Mouse (Mus musculus) cerebellum, postnatal 36 days (tissue): ENCODE data around the gene Angptl3.

Experiments
- DNase-seq, 2 experiments: peaks; one replicate each; pipeline ENCODE4 v3.0.0; 2021 to 2022; ENCODE audit warnings: mixed read lengths in 2 of 2

Gene Angptl3

DNA sequence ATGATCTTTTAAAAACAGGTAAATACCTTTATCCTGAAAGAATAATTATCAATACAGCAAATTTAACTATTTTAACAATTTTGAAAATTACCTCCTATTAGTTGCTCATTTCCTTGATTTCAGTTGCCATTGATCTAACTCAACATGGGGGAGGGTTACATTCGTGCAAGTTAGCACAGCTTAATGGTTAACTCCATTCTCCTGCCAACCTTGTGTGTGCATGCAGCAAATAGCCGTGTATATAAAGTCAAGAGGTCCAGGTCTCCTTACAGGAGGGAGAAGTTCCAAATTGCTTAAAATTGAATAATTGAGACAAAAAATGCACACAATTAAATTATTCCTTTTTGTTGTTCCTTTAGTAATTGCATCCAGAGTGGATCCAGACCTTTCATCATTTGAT is at the start of gene Angptl3:
Gene Angptl3, plus strand, starts transcription at position 269 of the 400 bp plus-strand sequence.
- no peak for DNase-seq

DNA sequence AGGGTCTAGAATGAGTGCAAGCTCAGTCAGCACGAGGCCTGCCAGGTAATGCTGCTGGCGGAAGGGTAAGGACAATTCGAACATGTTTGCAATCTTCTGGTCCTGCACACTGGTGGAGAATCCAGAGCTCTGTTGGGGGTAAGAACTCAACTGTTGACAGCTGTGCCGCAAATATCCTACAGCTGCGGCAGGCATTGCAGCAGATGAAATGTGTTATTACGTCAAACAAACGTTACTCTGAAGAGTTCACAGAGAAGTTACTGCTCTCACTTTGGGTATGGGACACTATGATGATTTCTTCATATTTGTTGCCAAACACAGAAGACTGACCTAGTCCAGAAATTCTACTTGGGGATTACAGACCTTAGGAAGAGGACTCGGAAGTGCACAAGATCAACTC is 46.1 kb upstream of the Angptl3 start:
- DNase-seq: no peak

DNA sequence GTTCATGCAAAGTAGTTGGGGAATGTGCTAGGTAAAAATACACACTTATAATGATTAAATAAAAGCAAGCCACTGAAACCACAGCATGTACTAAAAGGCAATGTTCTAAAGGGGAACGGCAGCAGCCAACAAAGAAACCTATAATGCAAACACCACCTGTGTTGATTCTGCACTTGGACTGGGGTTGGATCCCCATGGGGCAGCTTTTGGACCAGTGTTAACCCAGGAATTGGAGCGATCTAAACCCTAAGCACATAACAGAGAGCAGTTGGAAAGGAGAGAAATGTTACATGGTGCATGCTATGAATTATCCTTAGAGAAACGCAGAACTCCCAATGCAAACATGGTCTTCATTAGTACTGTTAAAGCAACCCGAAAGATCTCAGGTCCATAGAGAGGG is 37.3 kb upstream of the Angptl3 start:
- DNase-seq: no peak

DNA sequence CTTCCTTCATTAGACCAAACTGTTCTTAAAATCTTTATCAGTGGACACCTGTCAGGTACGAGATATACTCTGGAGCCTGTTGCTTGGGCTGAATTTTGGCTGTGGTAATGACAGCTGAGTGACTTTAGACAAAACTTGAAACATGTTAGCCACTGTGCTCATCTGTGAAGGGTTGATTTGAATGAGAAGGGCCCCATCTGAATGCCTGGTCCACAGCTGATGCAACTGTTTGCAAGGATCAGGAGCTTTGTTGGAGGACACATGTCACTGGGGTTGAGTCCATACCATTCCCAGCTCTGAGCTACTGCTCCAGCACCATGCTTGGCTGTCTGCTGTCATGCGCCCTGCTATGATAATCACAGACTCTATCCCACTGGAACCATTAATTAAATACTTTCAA is 25.2 kb upstream of the Angptl3 start:
- no peak for DNase-seq

DNA sequence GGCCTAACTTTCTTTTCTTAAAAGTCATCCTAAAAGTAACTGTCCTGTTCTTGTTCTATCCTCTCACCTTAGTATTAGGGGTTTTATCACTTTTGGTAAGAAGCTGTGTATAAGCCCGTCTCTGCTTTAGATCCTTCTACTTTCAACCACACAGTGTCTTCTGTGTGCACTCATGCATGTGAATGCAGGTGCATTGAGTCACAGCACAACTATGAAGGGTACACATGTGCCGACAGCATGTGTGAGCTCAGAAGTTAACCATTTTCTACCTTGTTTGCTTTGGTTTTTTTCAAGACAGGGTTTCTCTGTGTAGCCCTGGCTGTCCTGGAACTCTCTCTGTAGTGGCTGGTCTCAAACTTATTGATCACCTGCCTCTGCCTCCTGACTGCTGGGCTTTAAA is 24.4 kb upstream of the Angptl3 start:
- DNase-seq: no peak

DNA sequence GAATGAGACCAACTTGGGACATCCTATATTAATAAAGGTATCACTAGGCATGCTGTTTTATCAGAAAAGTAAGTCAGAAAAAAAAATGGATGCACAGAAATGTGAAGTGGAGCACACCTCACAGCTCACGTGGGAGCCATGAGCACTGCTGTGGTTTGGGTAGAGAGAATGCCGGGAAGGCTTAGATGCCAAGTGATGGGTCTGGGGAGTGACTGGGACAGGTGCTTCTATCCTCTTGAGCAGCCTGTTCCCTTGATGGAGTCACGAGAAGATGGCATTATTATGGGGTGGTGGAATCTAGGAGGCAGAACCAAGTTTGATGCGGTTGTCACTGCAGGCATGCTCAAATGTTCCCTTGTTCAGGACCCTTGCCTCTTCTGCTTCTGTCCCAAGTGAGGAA is 19.7 kb upstream of the Angptl3 start:
- DNase-seq: no peak

DNA sequence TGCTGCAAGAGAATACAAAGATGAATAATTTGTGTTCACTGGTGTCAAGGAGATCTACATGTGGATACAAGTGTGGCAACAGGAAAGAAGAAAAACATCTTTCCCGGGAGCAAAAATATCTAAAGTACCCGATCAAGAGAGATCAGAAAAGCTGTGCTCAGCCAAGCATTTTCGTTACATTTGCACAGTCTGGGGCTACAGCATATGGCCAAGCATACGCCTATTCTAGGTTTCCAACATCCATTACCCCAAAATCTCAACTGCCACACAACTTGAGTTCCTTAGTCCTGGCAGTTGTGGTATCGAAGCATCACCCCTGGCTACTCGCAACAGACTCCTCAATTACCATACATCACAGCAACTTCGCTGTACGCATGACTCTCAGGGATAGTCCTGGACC is 8.5 kb upstream of the Angptl3 start:
- DNase-seq: no peak

DNA sequence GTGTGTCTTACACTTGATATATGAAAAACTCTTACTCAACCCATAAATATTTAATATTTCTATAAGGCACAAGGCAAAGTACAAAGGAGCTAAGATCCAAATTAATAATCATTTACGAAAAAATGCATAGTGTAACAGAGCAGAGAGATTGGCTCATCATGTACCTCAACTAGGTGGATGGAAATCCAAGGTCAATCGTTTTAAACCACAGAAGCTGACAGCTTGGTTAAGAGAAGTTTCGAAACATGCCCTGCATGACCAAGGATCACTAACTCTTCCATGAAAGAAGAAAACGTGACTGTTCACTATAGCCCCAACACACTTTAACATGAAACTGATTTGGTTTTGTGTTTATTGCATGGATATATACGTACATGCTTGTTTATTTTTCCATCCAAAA is 2.4 kb upstream of the Angptl3 start:
- DNase-seq: no peak

DNA sequence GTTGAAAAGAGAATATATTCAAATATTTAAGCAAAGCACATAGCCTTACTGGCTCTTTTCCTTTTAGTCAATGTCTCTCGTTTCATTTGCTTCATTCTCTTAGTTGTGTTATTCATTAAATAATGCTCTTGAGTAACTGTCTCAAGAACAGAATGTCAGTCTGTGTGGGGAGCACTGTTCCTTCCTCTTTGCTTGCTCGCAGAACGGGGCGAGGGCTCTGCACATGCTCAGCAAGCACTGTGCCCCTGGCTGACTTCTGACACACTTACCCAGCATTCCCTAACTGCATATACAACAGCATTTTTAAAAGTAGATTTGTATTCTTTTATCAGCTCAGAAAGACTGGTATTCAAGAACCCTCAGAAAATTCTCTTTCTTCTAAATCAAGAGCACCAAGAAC is 2.2 kb downstream of the Angptl3 start:
- no peak for DNase-seq

DNA sequence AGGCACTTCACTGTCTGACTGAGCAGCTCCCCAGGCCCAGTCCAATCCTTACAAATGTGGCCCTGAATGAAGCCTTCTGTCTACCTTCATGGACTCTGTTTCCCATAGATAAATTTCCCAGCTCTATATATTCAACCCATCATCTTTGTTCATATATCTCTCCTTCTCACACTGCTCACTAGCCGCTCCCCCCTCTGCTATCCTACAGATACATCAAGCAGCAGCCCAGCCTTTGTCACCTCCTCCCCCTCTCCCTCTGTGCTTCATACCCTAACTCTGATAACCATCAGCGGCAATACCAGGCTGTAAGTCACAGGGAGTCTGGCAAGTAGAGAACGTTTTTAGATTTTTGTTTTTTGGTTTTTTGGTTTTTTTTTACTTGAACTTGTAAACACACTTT is 14.1 kb downstream of the Angptl3 start:
- DNase-seq: no peak

DNA sequence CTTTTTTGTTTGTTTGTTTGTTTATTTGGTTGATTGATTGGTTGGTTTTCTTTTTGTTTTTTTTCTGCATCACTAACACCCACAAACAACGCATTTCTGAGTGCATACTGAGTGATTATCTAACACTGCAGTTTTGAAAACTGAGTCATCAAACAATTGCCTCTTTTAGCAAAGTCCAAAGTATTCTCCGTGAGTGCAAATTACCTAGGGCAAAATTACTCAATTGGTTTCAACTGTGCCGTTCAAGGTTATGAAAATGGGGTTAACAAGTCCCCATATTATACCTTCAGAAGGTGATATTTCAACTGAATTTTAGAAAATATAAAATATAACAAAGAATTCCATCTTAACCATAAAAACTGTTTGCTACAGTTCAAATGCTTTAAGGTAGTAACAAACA is 15.7 kb downstream of the Angptl3 start:
- DNase-seq: no peak

DNA sequence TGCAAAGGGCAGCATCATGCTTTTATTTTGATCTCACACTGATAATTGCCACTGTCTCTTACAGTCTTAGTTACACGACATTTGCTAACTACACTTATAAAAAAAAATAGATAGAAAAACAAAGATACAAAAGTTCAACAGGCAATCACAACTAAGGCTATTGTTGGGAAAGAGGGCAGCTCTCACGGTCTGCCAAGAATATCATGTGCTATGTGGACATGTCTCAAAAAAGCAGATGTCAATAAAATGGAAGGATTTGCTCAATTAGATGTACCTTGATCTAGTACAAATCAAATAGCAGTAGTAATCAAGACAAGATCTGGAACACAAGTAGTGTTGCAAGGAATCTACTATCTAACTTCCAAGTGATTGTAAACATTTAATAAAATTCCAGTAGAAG is 17.8 kb downstream of the Angptl3 start:
- DNase-seq: no peak

DNA sequence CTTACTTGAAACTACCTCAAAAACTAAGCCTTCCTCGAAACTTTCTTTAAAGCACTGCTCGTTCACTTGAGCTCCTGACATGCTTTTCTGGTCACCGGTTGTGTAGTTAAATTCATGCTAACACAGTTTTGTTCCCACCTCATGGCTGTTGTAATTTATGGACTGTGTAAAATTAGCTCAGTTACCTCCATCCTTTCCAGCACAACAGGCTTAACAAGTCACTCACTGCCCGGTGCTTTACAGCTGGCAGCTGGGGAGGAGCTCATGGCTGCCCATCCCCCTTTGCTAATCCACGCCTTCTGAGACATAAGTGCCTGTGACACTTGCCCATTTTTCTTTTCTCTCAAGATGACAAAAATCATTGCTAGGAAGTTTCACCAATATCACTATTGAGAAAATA is 33.8 kb downstream of the Angptl3 start:
- no peak for DNase-seq

DNA sequence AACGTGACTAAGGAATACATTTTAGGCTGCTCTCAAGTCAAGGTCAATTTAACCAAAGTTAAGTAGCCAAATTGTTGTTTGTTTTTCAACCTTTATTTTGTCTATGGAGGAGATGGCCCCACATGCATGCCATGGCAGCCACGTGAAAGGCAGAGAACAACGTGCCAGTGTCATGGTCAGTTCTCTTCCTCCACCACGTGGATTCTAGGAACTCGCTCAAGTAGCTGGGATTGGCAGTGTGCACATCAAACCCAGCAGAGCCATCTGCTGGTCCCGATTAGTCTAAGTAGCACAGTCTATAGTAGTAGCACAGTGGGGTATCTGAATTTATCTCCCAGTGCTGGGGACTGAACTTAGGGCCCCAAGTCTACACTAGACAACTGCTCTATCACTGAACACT is 38.1 kb downstream of the Angptl3 start:
- DNase-seq: no peak

DNA sequence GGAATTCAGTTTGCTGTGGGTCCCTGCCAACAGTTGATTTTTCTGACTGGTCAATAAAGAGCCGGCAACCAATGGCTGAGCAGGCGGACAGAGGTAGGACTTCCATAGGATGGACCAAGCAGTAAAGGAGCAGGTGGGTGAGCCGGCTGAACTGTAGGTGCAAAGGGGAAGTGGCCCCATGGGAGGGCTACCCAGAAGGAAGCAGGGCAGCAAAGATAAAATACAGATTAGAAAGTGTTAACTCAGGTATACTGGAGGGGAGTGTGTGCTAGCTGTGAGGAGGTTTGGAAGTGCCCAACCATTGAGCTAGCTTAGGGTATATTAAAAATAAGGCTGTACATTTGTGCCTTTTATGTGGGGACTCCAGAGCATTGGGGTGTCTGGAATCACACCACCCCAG is 47.3 kb downstream of the Angptl3 start:
- DNase-seq: no peak

DNA sequence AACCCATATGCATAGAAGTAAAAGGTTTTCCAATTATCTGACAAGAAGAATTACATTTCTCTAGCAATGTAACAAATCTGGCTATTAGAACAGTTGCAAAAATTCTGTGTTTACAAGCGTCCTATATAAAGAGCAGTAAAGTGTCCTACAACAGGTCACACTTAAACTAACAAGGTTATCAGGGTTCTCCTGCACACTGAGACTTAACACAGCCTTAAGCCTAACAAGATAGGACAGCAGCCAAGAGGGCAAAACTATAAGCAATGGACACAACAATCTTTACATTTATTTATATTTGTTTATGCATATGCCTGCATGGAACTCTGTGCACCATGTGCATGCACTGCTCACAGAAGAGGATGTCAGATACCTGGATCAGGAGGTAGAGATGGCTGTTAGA is 50.4 kb downstream of the Angptl3 start:
- no peak for DNase-seq

DNA sequence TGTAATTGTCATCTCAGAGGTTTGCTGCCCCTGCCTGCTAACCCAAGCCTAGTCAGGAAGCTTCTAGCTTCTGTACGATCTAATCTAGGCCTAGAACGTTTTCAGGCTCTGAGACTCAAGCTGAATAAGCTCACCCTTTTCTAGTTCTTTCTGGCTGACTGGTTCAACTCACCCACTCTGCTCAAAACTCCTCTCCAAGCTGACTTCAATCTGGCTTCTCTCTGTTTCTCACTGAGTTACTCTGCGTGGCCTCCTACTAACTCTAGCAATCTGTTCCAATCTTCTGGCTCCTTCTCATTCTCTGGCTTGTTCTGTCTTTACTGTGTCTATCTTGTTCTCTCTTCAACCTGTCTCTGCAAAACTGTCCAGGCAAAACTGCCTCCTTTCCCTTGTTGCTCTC is 53.1 kb downstream of the Angptl3 start:
- no peak for DNase-seq

DNA sequence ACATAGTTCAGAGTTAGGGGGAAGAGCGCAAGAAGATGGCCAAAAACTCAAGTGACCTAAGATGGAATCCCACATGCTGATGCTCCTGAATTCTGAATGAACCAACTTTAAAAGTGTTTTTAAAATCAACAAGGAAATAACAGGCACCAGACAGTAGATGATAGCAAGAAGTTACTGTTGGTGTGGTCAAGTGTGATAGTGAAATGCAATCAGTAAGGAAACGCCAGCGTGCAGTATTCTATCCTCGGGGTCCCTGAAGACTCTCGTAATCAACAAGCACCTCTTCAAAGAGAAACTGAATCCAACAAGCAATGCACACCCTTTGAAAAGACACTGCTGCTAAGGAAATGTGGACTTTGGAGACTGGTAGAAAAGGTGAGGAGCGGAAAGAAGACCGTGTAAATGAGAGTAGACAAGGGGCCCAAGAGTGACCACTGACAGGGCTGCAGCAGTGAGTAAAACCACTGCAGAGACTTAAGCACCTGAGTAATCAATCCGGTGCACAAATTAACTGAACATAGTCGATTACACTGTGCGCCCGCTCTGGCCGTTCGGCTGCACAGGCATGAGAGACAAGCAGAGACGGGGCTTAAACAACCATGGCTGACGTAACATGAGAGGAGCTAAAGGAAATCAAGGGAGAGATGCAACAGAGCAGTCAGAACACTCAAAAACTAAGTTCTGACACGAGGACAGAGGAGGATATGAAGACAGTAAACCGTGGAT is 57.2 kb downstream of the Angptl3 start:
- no peak for DNase-seq

DNA sequence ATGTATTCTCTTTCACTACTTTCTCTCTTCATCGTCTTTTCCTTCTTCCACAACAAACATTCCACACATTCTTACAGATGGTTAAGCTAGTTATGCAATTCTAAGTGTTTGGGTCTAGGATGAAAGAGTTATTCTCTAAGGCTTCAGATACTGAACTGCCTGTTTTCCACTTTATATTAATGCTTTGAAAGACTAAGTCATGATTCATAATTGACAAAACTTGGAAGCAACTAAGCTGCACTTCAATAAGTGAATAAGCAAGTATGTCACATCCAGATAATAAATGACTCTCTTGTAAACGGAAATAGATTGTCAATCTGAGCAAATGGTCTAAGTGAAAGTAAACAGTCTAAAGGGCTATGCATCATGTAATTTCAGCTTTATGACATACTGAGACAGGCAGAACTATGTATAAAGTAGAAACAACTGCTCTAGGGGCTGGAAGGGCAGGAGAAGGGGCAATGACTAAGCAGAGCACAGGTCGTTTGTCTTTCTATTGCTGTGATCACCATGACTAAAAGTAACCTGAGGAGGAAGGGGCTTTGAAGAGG is 60.5 kb downstream of the Angptl3 start:
- no peak for DNase-seq

DNA sequence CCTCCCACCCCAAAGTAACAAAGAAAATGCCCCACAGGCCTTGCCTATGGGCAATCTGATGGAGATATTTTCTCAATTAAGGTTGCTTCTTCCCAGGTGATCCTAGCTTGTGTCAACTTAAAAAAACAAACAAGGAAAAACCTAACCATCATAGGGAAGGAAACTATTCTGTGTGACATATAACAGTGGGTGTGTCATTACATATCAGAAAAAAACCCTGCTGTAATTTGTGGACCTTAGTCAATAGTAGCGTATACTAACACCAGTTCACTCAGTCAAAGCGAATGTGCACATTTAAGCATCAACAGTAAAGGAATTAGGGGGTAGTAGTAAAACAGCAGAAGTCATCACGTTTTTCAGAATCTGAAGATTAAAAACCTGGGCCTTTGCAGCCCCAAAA is 61.0 kb downstream of the Angptl3 start:
- DNase-seq: no peak
